Mouse (Mus musculus): ENCODE results near the gene Dtx1.
A peak's percentile ranks its signal among the peaks of the same experiment; 100 is the strongest.

Gene Dtx1

GRCm38 (mm10) chr5:120696057-120696743 lies 15.5 kb downstream of the Dtx1 start:
- DNase-seq (ENCODE audit: low read depth, low spot score) = peak; percentile 90
- Histone ChIP-seq H3K27me3 (ENCODE audit: control insufficient read depth, insufficient read depth, low read length, poor library complexity, severe bottlenecking) (no peaks in the 10 kb centered on the region), H3K36me3 (ENCODE audit: control insufficient read depth, insufficient read depth, low read length, poor library complexity, severe bottlenecking) (no peaks in the 10 kb centered on the region; the same call in none of the 2 replicates)

GRCm38 (mm10) chr5:120694695-120695074 lies 17.0 kb downstream of the Dtx1 start:
- Histone ChIP-seq H3K27me3 (ENCODE audit: control insufficient read depth, insufficient read depth, low read length, poor library complexity, severe bottlenecking) (no peaks in the 10 kb centered on the region), H3K36me3 (ENCODE audit: control insufficient read depth, insufficient read depth, low read length, poor library complexity, severe bottlenecking) (no peaks in the 10 kb centered on the region; the same call in none of the 2 replicates)
- peak; percentile 55 for DNase-seq (ENCODE audit: low read depth, low spot score)

GRCm38 (mm10) chr5:120693931-120694694 lies 17.6 kb downstream of the Dtx1 start:
- H3K36me3 ChIP-seq (ENCODE audit: control insufficient read depth, insufficient read depth, low read length, poor library complexity, severe bottlenecking) = no peaks in the 10 kb centered on the region; the same call in none of the 2 replicates
- DNase-seq (ENCODE audit: low read depth, low spot score) = peak; percentile 98
- no peaks in the 10 kb centered on the region for H3K27me3 ChIP-seq (ENCODE audit: control insufficient read depth, insufficient read depth, low read length, poor library complexity, severe bottlenecking)

GRCm38 (mm10) chr5:120692034-120692433 lies 19.7 kb downstream of the Dtx1 start:
- Histone ChIP-seq H3K27me3 (ENCODE audit: control insufficient read depth, insufficient read depth, low read length, poor library complexity, severe bottlenecking) (no peaks in the 10 kb centered on the region), H3K36me3 (ENCODE audit: control insufficient read depth, insufficient read depth, low read length, poor library complexity, severe bottlenecking) (no peaks in the 10 kb centered on the region; the same call in none of the 2 replicates)
- DNase-seq (ENCODE audit: low read depth, low spot score) = no peak

GRCm38 (mm10) chr5:120690417-120690816 lies 21.3 kb downstream of the Dtx1 start:
- Histone ChIP-seq H3K36me3 (ENCODE audit: control insufficient read depth, insufficient read depth, low read length, poor library complexity, severe bottlenecking) (no peaks in the 10 kb centered on the region; the same call in 1 of the 2 replicates), H3K27me3 (ENCODE audit: control insufficient read depth, insufficient read depth, low read length, poor library complexity, severe bottlenecking) (no peaks in the 10 kb centered on the region)
- DNase-seq (ENCODE audit: low read depth, low spot score) = peak; percentile 67

- Histone ChIP-seq H3K36me3 (ENCODE audit: control insufficient read depth, insufficient read depth, low read length, poor library complexity, severe bottlenecking) (no peaks in the 10 kb centered on the region; the same call in 1 of the 2 replicates), H3K27me3 (ENCODE audit: control insufficient read depth, insufficient read depth, low read length, poor library complexity, severe bottlenecking) (no peaks in the 10 kb centered on the region)
- peak; percentile 78 for DNase-seq (ENCODE audit: low read depth, low spot score)
Observed at GRCm38 (mm10) chr5:120688434-120688833, 23.3 kb downstream of the Dtx1 start.

GRCm38 (mm10) chr5:120687897-120688296 lies 23.8 kb downstream of the Dtx1 start:
- Histone ChIP-seq H3K27me3 (ENCODE audit: control insufficient read depth, insufficient read depth, low read length, poor library complexity, severe bottlenecking) (no peaks in the 10 kb centered on the region), H3K36me3 (ENCODE audit: control insufficient read depth, insufficient read depth, low read length, poor library complexity, severe bottlenecking) (no peaks in the 10 kb centered on the region; the same call in 1 of the 2 replicates)
- DNase-seq (ENCODE audit: low read depth, low spot score) = peak; percentile 87

GRCm38 (mm10) chr5:120687484-120687851 lies 24.3 kb downstream of the Dtx1 start:
- Histone ChIP-seq H3K27me3 (ENCODE audit: control insufficient read depth, insufficient read depth, low read length, poor library complexity, severe bottlenecking) (no peaks in the 10 kb centered on the region), H3K36me3 (ENCODE audit: control insufficient read depth, insufficient read depth, low read length, poor library complexity, severe bottlenecking) (no peaks in the 10 kb centered on the region; the same call in 1 of the 2 replicates)
- peak; percentile 64 for DNase-seq (ENCODE audit: low read depth, low spot score)

- Histone ChIP-seq H3K27me3 (ENCODE audit: control insufficient read depth, insufficient read depth, low read length, poor library complexity, severe bottlenecking) (no peaks in the 10 kb centered on the region), H3K36me3 (ENCODE audit: control insufficient read depth, insufficient read depth, low read length, poor library complexity, severe bottlenecking) (peaks cover 4% of the 10 kb centered on the region; the same call in 1 of the 2 replicates)
- no peak for DNase-seq (ENCODE audit: low read depth, low spot score)
Observed at GRCm38 (mm10) chr5:120686749-120687483, 24.8 kb downstream of the Dtx1 start.

GRCm38 (mm10) chr5:120685678-120686077 lies 26.0 kb downstream of the Dtx1 start:
- peak; percentile 73 for DNase-seq (ENCODE audit: low read depth, low spot score)
- peaks cover 6% of the 10 kb centered on the region for H3K36me3 ChIP-seq (ENCODE audit: control insufficient read depth, insufficient read depth, low read length, poor library complexity, severe bottlenecking)
- no peaks in the 10 kb centered on the region for H3K27me3 ChIP-seq (ENCODE audit: control insufficient read depth, insufficient read depth, low read length, poor library complexity, severe bottlenecking)

GRCm38 (mm10) chr5:120682982-120683771 lies 28.6 kb downstream of the Dtx1 start:
- DNase-seq (ENCODE audit: low read depth, low spot score) = peak; percentile 76
- Histone ChIP-seq H3K27me3 (ENCODE audit: control insufficient read depth, insufficient read depth, low read length, poor library complexity, severe bottlenecking) (no peaks in the 10 kb centered on the region), H3K36me3 (ENCODE audit: control insufficient read depth, insufficient read depth, low read length, poor library complexity, severe bottlenecking) (peaks cover 6% of the 10 kb centered on the region)

- DNase-seq (ENCODE audit: low read depth, low spot score) = no peak
- Histone ChIP-seq H3K36me3 (ENCODE audit: control insufficient read depth, insufficient read depth, low read length, poor library complexity, severe bottlenecking) (peaks cover 6% of the 10 kb centered on the region), H3K27me3 (ENCODE audit: control insufficient read depth, insufficient read depth, low read length, poor library complexity, severe bottlenecking) (no peaks in the 10 kb centered on the region)
Observed at GRCm38 (mm10) chr5:120680918-120681317, 30.8 kb downstream of the Dtx1 start.

- H3K27me3 ChIP-seq (ENCODE audit: control insufficient read depth, insufficient read depth, low read length, poor library complexity, severe bottlenecking) = no peaks in the 10 kb centered on the region
- DNase-seq (ENCODE audit: low read depth, low spot score) = peak; percentile 80
- H3K36me3 ChIP-seq (ENCODE audit: control insufficient read depth, insufficient read depth, low read length, poor library complexity, severe bottlenecking) = peaks cover 6% of the 10 kb centered on the region
Observed at GRCm38 (mm10) chr5:120679676-120680555, 31.8 kb downstream of the Dtx1 start.
